Mouse (Mus musculus): ENCODE results near the gene Slc1a6. TPM values are rescaled to one million over a fixed set of nuclear protein-coding genes. Genes with fewer than 3 reads are reported as not detected.

Slc1a6 gene
- polyA plus RNA-seq, 1 experiment from 2014 or later: 0.67 TPM

GRCm38 (mm10) chr10:78852066-78852465, 71.8 kb downstream of the Slc1a6 start, which contains the start of gene Olfr1356:
TSS of gene Olfr1356 (minus strand) at chr10:78852166.
- Histone ChIP-seq H3K36me3 (ENCODE audit: control insufficient read depth, insufficient read depth, low read length) (no peaks in the 10 kb centered on the region), H3K9me3 (replicated peaks; ENCODE audit: control insufficient read depth, low read length) (no peaks in the 10 kb centered on the region), H3K27me3 (ENCODE audit: control insufficient read depth, insufficient read depth, low read length) (no peaks in the 10 kb centered on the region), H3K4me3 (replicated peaks; ENCODE audit: low read length) (no peak within 1 kb of the TSS), H3K4me1 (ENCODE audit: control insufficient read depth, insufficient read depth, low read length) (no peaks in the 10 kb centered on the region), H3K9ac (ENCODE audit: low read length) (no peak within 1 kb of the TSS), H3K27ac (ENCODE audit: low read length) (no peak within 1 kb of the TSS), H3K4me2 (ENCODE audit: low read depth, low read length) (no peak within 1 kb of the TSS)
- 86% methylated on average over 2 of the region's 2 CpGs for WGBS
- ATAC-seq (ENCODE audit: insufficient read depth, low FRiP score): no peak

Other genes starting within 250 kb of the Slc1a6 start
- gene Ilvbl, start 206.2 kb upstream of the Slc1a6 start, polyA plus RNA-seq (2015; fragmentation: Nextera tagmentation; extraction: Ambion mirVana): 58.9 and 64.6 TPM in 2 replicates
- 14.0 and 15.7 TPM in 2 replicates for gene Syde1, start 188.5 kb upstream of the Slc1a6 start, polyA plus RNA-seq (2015; fragmentation: Nextera tagmentation; extraction: Ambion mirVana)
- not detected in 2 replicates for gene Olfr1357, start 162.4 kb upstream of the Slc1a6 start, polyA plus RNA-seq (2015; fragmentation: Nextera tagmentation; extraction: Ambion mirVana)
- gene Casp14, start 62.2 kb upstream of the Slc1a6 start, polyA plus RNA-seq (2015; fragmentation: Nextera tagmentation; extraction: Ambion mirVana): 3.0 and 4.8 TPM in 2 replicates
- not detected in 2 replicates for gene Ccdc105, start 27.4 kb upstream of the Slc1a6 start, polyA plus RNA-seq (2015; fragmentation: Nextera tagmentation; extraction: Ambion mirVana)
- gene Olfr1356, start 71.7 kb downstream of the Slc1a6 start, polyA plus RNA-seq (2015; fragmentation: Nextera tagmentation; extraction: Ambion mirVana): not detected in 2 replicates
- gene Olfr1355, start 95.0 kb downstream of the Slc1a6 start, polyA plus RNA-seq (2015; fragmentation: Nextera tagmentation; extraction: Ambion mirVana): not detected in 2 replicates
- gene Olfr1354, start 132.7 kb downstream of the Slc1a6 start, polyA plus RNA-seq (2015; fragmentation: Nextera tagmentation; extraction: Ambion mirVana): not detected in 2 replicates
- gene Olfr8, start 170.1 kb downstream of the Slc1a6 start, polyA plus RNA-seq (2015; fragmentation: Nextera tagmentation; extraction: Ambion mirVana): not detected in 2 replicates
- not detected in 2 replicates for gene Olfr1353, start 182.8 kb downstream of the Slc1a6 start, polyA plus RNA-seq (2015; fragmentation: Nextera tagmentation; extraction: Ambion mirVana)
- gene Olfr1352, start 200.6 kb downstream of the Slc1a6 start, polyA plus RNA-seq (2015; fragmentation: Nextera tagmentation; extraction: Ambion mirVana): not detected in 2 replicates
- gene Olfr1351, start 232.0 kb downstream of the Slc1a6 start, polyA plus RNA-seq (2015; fragmentation: Nextera tagmentation; extraction: Ambion mirVana): not detected in 2 replicates
- not detected in 2 replicates for gene Olfr57, start 248.2 kb downstream of the Slc1a6 start, polyA plus RNA-seq (2015; fragmentation: Nextera tagmentation; extraction: Ambion mirVana)